Mouse (Mus musculus): ENCODE results near the gene Mtmr12. TPM values are rescaled to one million over a fixed set of nuclear protein-coding genes. Genes with fewer than 3 reads are reported as not detected.

The Mtmr12 gene
- polyA plus RNA-seq, 1 experiment from 2014 or later, result 8.0 TPM

- Histone ChIP-seq H3K4me2 (no peak overlapping the region), H3K4me3 (no peak overlapping the region), H3K4me1 (replicated peaks) (no peaks in the 10 kb centered on the region), H3K9ac (no peak overlapping the region), H3K27ac (replicated peaks) (no peak overlapping the region), H3K36me3 (peaks cover 52% of the 10 kb centered on the region), H3K9me3 (no peaks in the 10 kb centered on the region), H3K27me3 (no peaks in the 10 kb centered on the region)
- 90% methylated on average over 9 of the region's 9 CpGs for WGBS
- ATAC-seq (ENCODE audit: low read depth), result no peak
Observed at GRCm38 (mm10) chr15:12271340-12271739, 66.5 kb downstream of the Mtmr12 start.

- no peak for ATAC-seq (ENCODE audit: low read depth)
- Histone ChIP-seq H3K9ac (no peak overlapping the region), H3K9me3 (no peaks in the 10 kb centered on the region), H3K36me3 (peaks cover 31% of the 10 kb centered on the region), H3K4me2 (no peak overlapping the region), H3K4me1 (replicated peaks) (no peaks in the 10 kb centered on the region), H3K27me3 (no peaks in the 10 kb centered on the region), H3K27ac (replicated peaks) (no peak overlapping the region), H3K4me3 (no peak overlapping the region)
- 84% methylated on average over 12 of the region's 12 CpGs for WGBS
Observed at GRCm38 (mm10) chr15:12273325-12274052, 68.7 kb downstream of the Mtmr12 start.

GRCm38 (mm10) chr15:12274053-12274769 is 69.4 kb downstream of the Mtmr12 start:
- H3K27me3 ChIP-seq, result no peaks in the 10 kb centered on the region
- WGBS, result 60% methylated on average over 4 of the region's 4 CpGs
- no peak for ATAC-seq (ENCODE audit: low read depth)

GRCm38 (mm10) chr15:12275091-12275623 is 70.3 kb downstream of the Mtmr12 start:
- no peak for ATAC-seq (ENCODE audit: low read depth)
- Histone ChIP-seq H3K4me2 (no peak overlapping the region), H3K4me1 (replicated peaks) (no peaks in the 10 kb centered on the region), H3K36me3 (peaks cover 17% of the 10 kb centered on the region), H3K27me3 (no peaks in the 10 kb centered on the region), H3K9me3 (no peaks in the 10 kb centered on the region), H3K4me3 (no peak overlapping the region), H3K27ac (replicated peaks) (no peak overlapping the region), H3K9ac (no peak overlapping the region)
- WGBS, result 89% methylated on average over 4 of the region's 4 CpGs

More at GRCm38 (mm10) chr15:12274053-12274769, 69.4 kb downstream of the Mtmr12 start:
- H3K9me3 ChIP-seq, result no peaks in the 10 kb centered on the region
- H3K9ac ChIP-seq, result no peak overlapping the region
- H3K4me3 ChIP-seq, result no peak overlapping the region
- H3K36me3 ChIP-seq, result peaks cover 25% of the 10 kb centered on the region
- no peak overlapping the region for H3K4me2 ChIP-seq
- H3K27ac ChIP-seq (replicated peaks), result no peak overlapping the region
- H3K4me1 ChIP-seq (replicated peaks), result no peaks in the 10 kb centered on the region

GRCm38 (mm10) chr15:12279816-12280215 is 75.0 kb downstream of the Mtmr12 start:
- Histone ChIP-seq H3K36me3 (no peaks in the 10 kb centered on the region), H3K27ac (replicated peaks) (no peak overlapping the region), H3K4me1 (replicated peaks) (no peaks in the 10 kb centered on the region), H3K4me2 (no peak overlapping the region), H3K9ac (no peak overlapping the region), H3K4me3 (no peak overlapping the region), H3K27me3 (no peaks in the 10 kb centered on the region), H3K9me3 (no peaks in the 10 kb centered on the region)
- WGBS, result 95% methylated on average over 1 of the region's 1 CpGs
- ATAC-seq (ENCODE audit: low read depth), result no peak

GRCm38 (mm10) chr15:12284794-12285534 is 80.1 kb downstream of the Mtmr12 start:
- no peak for ATAC-seq (ENCODE audit: low read depth)
- no peak overlapping the region for H3K27ac ChIP-seq (replicated peaks)
- WGBS, result 82% methylated on average over 6 of the region's 6 CpGs

GRCm38 (mm10) chr15:12285535-12285809 is 80.6 kb downstream of the Mtmr12 start:
- H3K4me1 ChIP-seq (replicated peaks), result no peaks in the 10 kb centered on the region
- no peak overlapping the region for H3K4me2 ChIP-seq
- H3K36me3 ChIP-seq, result no peaks in the 10 kb centered on the region
- ATAC-seq (ENCODE audit: low read depth), result no peak
- H3K27me3 ChIP-seq, result no peaks in the 10 kb centered on the region
- H3K9ac ChIP-seq, result no peak overlapping the region
- 84% methylated on average over 5 of the region's 5 CpGs for WGBS
- no peak overlapping the region for H3K4me3 ChIP-seq
- H3K9me3 ChIP-seq, result peaks cover 5% of the 10 kb centered on the region; the same call in 1 of the 2 replicates
- H3K27ac ChIP-seq (replicated peaks), result no peak overlapping the region

More at GRCm38 (mm10) chr15:12284794-12285534, 80.1 kb downstream of the Mtmr12 start:
- Histone ChIP-seq H3K36me3 (no peaks in the 10 kb centered on the region), H3K9me3 (peaks cover 5% of the 10 kb centered on the region; the same call in 1 of the 2 replicates), H3K9ac (no peak overlapping the region), H3K4me3 (no peak overlapping the region), H3K27me3 (no peaks in the 10 kb centered on the region), H3K4me1 (replicated peaks) (no peaks in the 10 kb centered on the region), H3K4me2 (no peak overlapping the region)

GRCm38 (mm10) chr15:12290330-12290729 is 85.5 kb downstream of the Mtmr12 start:
- no peak overlapping the region for H3K9ac ChIP-seq
- no peaks in the 10 kb centered on the region for H3K4me1 ChIP-seq (replicated peaks)
- H3K36me3 ChIP-seq, result no peaks in the 10 kb centered on the region
- no peak for ATAC-seq (ENCODE audit: low read depth)
- no peaks in the 10 kb centered on the region for H3K27me3 ChIP-seq
- no peak overlapping the region for H3K4me3 ChIP-seq
- WGBS, result 85% methylated on average over 7 of the region's 7 CpGs
- H3K4me2 ChIP-seq, result no peak overlapping the region
- H3K9me3 ChIP-seq, result peaks cover 5% of the 10 kb centered on the region; the same call in 1 of the 2 replicates
- H3K27ac ChIP-seq (replicated peaks), result no peak overlapping the region

- Histone ChIP-seq H3K36me3 (no peaks in the 10 kb centered on the region), H3K4me2 (no peak overlapping the region), H3K27me3 (no peaks in the 10 kb centered on the region), H3K4me1 (replicated peaks) (no peaks in the 10 kb centered on the region), H3K4me3 (no peak overlapping the region), H3K27ac (replicated peaks) (no peak overlapping the region), H3K9ac (no peak overlapping the region), H3K9me3 (peaks cover 1% of the 10 kb centered on the region; the same call in 1 of the 2 replicates)
- 97% methylated on average over 2 of the region's 2 CpGs for WGBS
- ATAC-seq (ENCODE audit: low read depth), result no peak
Observed at GRCm38 (mm10) chr15:12291757-12292156, 86.9 kb downstream of the Mtmr12 start.

GRCm38 (mm10) chr15:12296228-12296627 is 91.4 kb downstream of the Mtmr12 start:
- 73% methylated on average over 2 of the region's 2 CpGs for WGBS
- H3K27me3 ChIP-seq, result no peaks in the 10 kb centered on the region
- H3K36me3 ChIP-seq, result no peaks in the 10 kb centered on the region
- H3K4me1 ChIP-seq (replicated peaks), result no peaks in the 10 kb centered on the region
- H3K4me3 ChIP-seq, result no peak overlapping the region
- H3K9ac ChIP-seq, result no peak overlapping the region
- no peaks in the 10 kb centered on the region for H3K9me3 ChIP-seq
- ATAC-seq (ENCODE audit: low read depth), result no peak
- H3K27ac ChIP-seq (replicated peaks), result no peak overlapping the region
- no peak overlapping the region for H3K4me2 ChIP-seq

- no peak overlapping the region for H3K4me3 ChIP-seq
- WGBS, result 89% methylated on average over 7 of the region's 7 CpGs
- no peak for ATAC-seq (ENCODE audit: low read depth)
- no peak overlapping the region for H3K9ac ChIP-seq
- no peaks in the 10 kb centered on the region for H3K4me1 ChIP-seq (replicated peaks)
- H3K4me2 ChIP-seq, result no peak overlapping the region
- H3K27ac ChIP-seq (replicated peaks), result no peak overlapping the region
- H3K9me3 ChIP-seq, result no peaks in the 10 kb centered on the region
- no peaks in the 10 kb centered on the region for H3K27me3 ChIP-seq
- no peaks in the 10 kb centered on the region for H3K36me3 ChIP-seq
Observed at GRCm38 (mm10) chr15:12298231-12298737, 93.5 kb downstream of the Mtmr12 start.

GRCm38 (mm10) chr15:12301771-12302170 is 96.9 kb downstream of the Mtmr12 start:
- Histone ChIP-seq H3K9ac (no peak overlapping the region), H3K27me3 (no peaks in the 10 kb centered on the region), H3K27ac (replicated peaks) (no peak overlapping the region), H3K9me3 (no peaks in the 10 kb centered on the region), H3K4me1 (replicated peaks) (no peaks in the 10 kb centered on the region), H3K36me3 (no peaks in the 10 kb centered on the region), H3K4me3 (no peak overlapping the region), H3K4me2 (no peak overlapping the region)
- no peak for ATAC-seq (ENCODE audit: low read depth)
- WGBS, result 75% methylated on average over 6 of the region's 6 CpGs
